Mouse (Mus musculus) right cerebral cortex, adult 18-20 months (tissue): ENCODE measurements around the gene 1700092M07Rik.

ENCODE experiments used
- DNase-seq: peaks from one replicate; pipeline ENCODE4 v3.0.0; 2022; ENCODE audit warnings: mixed read lengths

The 1700092M07Rik gene

DNA sequence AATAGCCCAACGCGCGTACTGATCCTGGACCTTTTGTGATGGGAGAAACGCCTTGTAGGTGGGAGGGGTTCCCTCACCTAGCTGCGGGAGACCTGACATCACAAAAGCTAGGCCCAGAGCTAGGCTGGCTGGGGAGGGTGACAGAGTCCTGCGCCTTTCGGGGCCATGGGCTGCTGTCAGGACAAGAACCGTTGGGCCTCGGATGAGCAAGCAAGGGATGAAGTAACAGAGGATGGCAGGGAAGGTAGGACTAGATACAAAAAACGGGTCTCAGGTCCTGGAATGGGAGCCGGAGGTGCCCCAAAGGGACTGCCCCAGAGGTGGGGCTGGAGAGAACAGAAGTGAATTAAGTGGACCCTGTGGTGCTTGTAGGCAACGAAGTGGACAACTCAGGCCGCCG lies at the start of gene 1700092M07Rik:
1700092M07Rik (plus strand) TSS at position 116 of the 400 bp plus-strand sequence.
- no peak for DNase-seq

- DNase-seq = no peak
These were observed 48.5 kb upstream of the 1700092M07Rik start for GRCm38 (mm10) chr19:8691871-8692539.

DNA sequence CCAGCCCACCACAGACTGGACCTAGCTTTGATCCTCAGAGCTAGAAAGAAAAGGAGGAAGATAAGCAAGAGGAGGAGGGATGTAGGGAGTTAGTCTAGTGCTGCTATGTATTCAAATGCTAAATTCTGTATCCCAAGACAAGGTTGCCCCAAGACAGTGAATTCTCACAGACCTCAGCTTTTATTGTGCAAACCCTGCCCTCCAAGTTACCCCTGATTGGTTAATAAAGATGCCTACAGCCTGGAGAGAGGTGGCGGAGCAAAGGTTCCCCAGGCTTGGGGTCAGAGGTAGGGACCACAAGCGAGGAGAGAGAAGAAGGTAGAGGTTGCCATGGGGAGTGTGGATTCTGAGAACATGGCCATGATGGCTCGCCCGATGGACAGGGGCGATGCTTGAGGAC lies 47.8 kb upstream of the 1700092M07Rik start:
- no peak for DNase-seq

- DNase-seq = no peak
These were observed 45.2 kb upstream of the 1700092M07Rik start for GRCm38 (mm10) chr19:8695330-8695729.

GRCm38 (mm10) chr19:8699652-8700051 lies 40.9 kb upstream of the 1700092M07Rik start:
- no peak for DNase-seq

DNA sequence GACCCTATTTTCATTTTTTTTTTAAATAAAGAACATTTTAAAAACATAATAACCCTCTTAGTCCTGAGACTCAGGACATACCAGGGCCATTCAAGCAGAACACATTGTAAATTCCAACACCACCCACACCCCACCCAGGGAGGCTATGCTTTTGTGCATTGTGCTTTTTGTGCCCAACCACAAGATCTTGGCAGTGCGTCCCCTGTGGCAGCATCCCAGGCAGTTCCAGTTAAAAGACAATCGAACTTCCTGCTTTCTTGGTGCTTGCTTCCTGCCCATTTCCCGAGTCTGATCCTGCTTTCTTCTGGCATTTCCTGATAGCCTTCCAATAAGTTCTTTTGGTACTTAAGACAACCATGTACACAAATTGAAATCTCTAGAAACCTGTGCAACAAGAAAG lies 38.1 kb upstream of the 1700092M07Rik start:
- no peak for DNase-seq

- DNase-seq = no peak
These were observed 36.9 kb upstream of the 1700092M07Rik start for GRCm38 (mm10) chr19:8703571-8703970.

GRCm38 (mm10) chr19:8705026-8705708 lies 35.4 kb upstream of the 1700092M07Rik start:
- DNase-seq = no peak

DNA sequence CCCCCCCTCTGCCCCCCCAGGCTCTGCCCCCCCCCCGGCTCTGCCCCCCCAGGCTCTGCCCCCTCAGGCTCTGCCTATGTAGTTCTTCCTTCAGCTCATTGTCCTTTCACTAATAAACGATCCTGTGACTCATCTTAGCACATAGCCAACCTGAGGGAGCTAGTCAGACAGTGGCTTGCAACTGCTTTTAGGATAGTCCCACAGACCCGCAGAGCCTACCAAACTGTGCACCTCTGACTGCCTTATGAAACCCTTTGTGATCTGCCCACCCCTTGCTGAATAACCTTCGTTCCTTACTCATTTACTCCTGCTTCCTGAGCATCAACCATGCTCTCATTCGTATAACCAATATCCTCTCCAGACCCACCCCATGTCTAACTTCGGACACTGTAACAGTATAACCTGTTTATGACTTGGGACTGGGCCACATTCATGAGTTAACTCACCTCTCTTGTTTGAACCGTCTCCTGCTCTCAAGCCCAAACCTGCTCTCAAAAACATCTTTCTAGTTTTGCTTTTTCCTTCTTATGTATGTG lies 34.3 kb upstream of the 1700092M07Rik start:
- DNase-seq = no peak

DNA sequence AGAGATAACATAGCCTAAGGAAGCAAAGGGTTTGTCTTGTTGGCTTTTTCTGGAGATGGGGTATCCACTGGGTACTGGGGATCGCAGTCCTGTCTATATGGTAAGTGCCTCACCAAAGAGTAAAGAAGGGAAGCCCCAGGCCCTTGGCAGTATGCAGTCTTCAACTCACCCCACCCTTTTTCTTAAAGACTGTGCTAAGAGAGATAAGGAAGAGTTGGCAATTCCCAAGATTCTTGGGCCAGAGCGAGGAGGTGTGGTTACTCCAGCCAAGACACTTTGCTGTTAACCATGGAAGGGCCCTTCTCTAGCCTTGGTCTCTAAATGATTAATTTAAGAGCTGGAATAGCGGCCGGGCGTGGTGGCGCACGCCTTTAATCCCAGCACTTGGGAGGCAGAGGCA lies 33.6 kb upstream of the 1700092M07Rik start:
- no peak for DNase-seq

GRCm38 (mm10) chr19:8708954-8709353 lies 31.6 kb upstream of the 1700092M07Rik start:
- DNase-seq = no peak

GRCm38 (mm10) chr19:8710057-8710456 lies 30.5 kb upstream of the 1700092M07Rik start:
- no peak for DNase-seq

GRCm38 (mm10) chr19:8711506-8711905 lies 29.0 kb upstream of the 1700092M07Rik start:
- DNase-seq = no peak

GRCm38 (mm10) chr19:8711949-8712869 lies 28.3 kb upstream of the 1700092M07Rik start:
- DNase-seq = no peak

DNA sequence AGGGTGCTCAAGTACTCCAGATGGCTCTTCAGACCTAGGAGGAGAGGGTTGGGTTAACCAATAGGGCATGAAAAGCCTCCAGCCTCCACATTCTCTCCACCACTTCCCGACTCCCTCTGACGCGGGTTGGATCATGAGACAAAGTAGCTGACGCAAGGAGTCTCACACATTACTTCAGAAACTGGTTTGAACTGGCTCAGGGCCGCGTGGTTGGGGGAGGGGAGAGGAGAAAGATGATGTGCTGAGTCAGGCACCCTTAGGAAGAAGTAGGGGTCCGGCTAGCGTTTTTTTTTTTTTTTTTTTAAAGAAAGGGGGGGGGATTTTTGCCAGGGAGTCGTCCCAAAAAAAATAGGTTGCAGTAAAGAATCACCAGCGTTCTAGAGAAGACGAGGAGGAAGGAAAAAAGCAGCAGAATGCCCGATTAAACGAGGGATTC lies 27.6 kb upstream of the 1700092M07Rik start:
- peak; percentile 71 for DNase-seq

DNA sequence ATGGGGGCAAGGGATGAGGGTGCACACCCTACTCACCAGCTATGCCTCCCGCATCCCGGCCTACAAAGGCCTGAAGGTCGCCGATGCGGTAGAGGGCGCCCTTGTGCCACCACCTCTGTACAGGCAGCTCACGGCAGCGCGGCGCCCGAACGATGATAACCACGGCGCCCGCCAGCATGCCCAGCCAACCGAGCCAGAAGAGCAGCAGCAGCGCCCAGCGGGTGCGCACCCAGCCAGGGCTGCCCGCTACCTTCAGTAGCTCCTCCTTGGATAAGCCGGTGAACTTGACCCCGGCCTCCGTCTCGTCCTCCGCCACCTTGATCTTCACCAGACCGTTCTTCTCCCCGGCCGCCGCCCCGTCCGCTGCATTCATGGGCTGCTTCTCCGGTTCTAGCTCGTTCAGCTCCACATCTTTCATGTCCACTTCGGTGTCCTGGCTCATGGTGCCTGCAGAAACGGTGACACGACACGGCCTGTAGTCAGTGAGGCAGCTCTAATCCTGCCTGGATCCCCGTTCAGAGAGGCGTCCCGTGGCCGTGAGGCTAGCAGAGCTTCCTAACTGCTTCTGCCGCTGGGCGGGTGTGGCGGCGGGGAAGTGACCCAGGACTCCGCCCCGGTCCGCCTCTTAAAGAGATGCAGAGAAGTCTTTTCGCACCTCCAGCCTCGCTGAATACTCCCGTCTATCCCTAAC lies 27.1 kb upstream of the 1700092M07Rik start:
- peak; percentile 94 for DNase-seq

GRCm38 (mm10) chr19:8713997-8714652 lies 26.4 kb upstream of the 1700092M07Rik start:
- no peak for DNase-seq

GRCm38 (mm10) chr19:8714653-8715481 lies 25.7 kb upstream of the 1700092M07Rik start:
- DNase-seq = no peak

- DNase-seq = no peak
These were observed 24.4 kb upstream of the 1700092M07Rik start for GRCm38 (mm10) chr19:8715868-8716766.
